Mouse (Mus musculus) spleen, adult 2 months (tissue): ENCODE results near the gene Rbpj.

ENCODE experiments used
- CTCF ChIP-seq: fragments of 200-500 bp; IDR thresholded peaks from 2 replicates; pipeline ENCODE4 v1.5.1; 2011; ENCODE audit warnings: mild to moderate bottlenecking, inconsistent platforms; ENCODE audit not compliant: insufficient read depth, insufficient read length, insufficient replicate concordance; ENCODE audit errors: extremely low read depth
- POLR2A ChIP-seq: fragments of 200-500 bp; IDR thresholded peaks from 2 replicates; pipeline ENCODE4 v1.6.1; 2011; ENCODE audit warnings: low read depth, low read length, inconsistent platforms

GRCm38 (mm10) chr5:53566485-53567083, 100.6 kb downstream of the Rbpj start:
- TF ChIP-seq CTCF (no peak), POLR2A (no peak)
